Mouse (Mus musculus): ENCODE data around the gene Slc15a5. TPM values are rescaled to one million over a fixed set of nuclear protein-coding genes. Genes with fewer than 3 reads are reported as not detected.

The Slc15a5 gene
- polyA plus RNA-seq, 1 experiment from 2014 or later, result not detected

Other genes with a start within 250 kb of the Slc15a5 start
- gene Mgst1, start 60.4 kb upstream of the Slc15a5 start, polyA plus RNA-seq (2015; fragmentation: Nextera tagmentation; extraction: Ambion mirVana), result 595 and 631 TPM in 2 replicates

Measured in intestine, embryonic 16.5 days (tissue).